In the genomic region with DNA sequence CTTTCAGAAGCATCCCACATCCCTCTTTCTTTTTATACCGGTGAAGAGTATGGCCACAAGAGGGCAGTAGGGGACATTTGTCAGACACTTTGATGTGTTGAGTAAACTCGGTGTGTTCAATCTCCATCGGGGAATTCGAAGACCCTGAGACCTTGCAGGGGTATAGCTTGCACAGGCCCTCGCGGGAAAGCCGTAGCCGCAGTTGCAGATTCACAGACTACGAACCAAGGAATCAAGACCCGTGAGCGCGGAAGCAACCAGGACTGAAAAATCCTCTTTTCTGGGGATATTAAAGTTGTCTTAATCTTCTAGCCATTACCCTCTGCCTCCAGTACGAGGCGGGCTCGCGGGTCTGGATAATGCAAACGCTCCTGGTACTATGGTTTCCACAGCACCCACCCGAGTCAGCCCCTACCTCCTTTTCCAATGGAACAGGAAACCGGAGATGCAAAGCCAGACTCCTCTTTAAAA, we compare ENCODE assay signal across 8 mouse cellular contexts. TPM values are rescaled to one million over a fixed set of nuclear protein-coding genes. Genes with fewer than 3 reads are reported as not detected.
DNase-seq lines count a peak whose midpoint lies in the region; ATAC-seq and TF ChIP-seq lines count a peak whose summit lies in the region.

No protein-coding gene starts in this region.

- H3K36me3 ChIP-seq in heart, embryonic 13.5 days = no peaks in the 10 kb centered on the region
- no peaks in the 10 kb centered on the region for H3K36me3 ChIP-seq in kidney, postnatal 0 days (ENCODE audit: insufficient read depth, low read length)
- no peaks in the 10 kb centered on the region for H3K36me3 ChIP-seq in liver, embryonic 11.5 days (ENCODE audit: control insufficient read depth, insufficient read depth, low read length)

- H3K27me3 ChIP-seq in heart, embryonic 13.5 days (replicated peaks) = no peaks in the 10 kb centered on the region
- H3K27me3 ChIP-seq in kidney, postnatal 0 days (ENCODE audit: insufficient read depth, low read length) = no peaks in the 10 kb centered on the region
- no peaks in the 10 kb centered on the region for H3K27me3 ChIP-seq in liver, embryonic 11.5 days (replicated peaks; ENCODE audit: control insufficient read depth, insufficient read depth, low read length)

- peak; percentile 43 to 48 for DNase-seq in B cell, adult 2 months
- peak; percentile 60 for DNase-seq in fibroblast of lung, adult 2 months (ENCODE audit: low read depth)
- peak; percentile 93 for DNase-seq in kidney, postnatal 0 days (ENCODE audit: low spot score)
- peak; percentile 76 for DNase-seq in liver, embryonic 11.5 days (ENCODE audit: low spot score)
- DNase-seq in neural tube, embryonic 10.5 days (ENCODE audit: extremely low spot score, low spot score) = peak; percentile 85
- DNase-seq in telencephalon, adult 2 months (ENCODE audit: low read depth, low spot score) = peak; percentile 77

- ATAC-seq in heart, embryonic 13.5 days (ENCODE audit: extremely low read depth, insufficient number of reproducible peaks, low FRiP score, low TSS enrichment) = no peak
- no peak for ATAC-seq in kidney, postnatal 0 days (replicated peaks; ENCODE audit: low FRiP score, low read depth)
- peak; percentile 56 for ATAC-seq in liver, embryonic 11.5 days (replicated peaks; ENCODE audit: low FRiP score)

- H3K4me1 ChIP-seq in brown adipose tissue, adult 24 weeks (ENCODE audit: control insufficient read depth, insufficient read depth, insufficient read length, low read length) = peaks cover 10% of the 10 kb centered on the region; the same call in 1 of the 2 replicates
- peaks cover 46% of the 10 kb centered on the region for H3K4me1 ChIP-seq in heart, embryonic 13.5 days
- H3K4me1 ChIP-seq in kidney, postnatal 0 days (replicated peaks; ENCODE audit: insufficient read depth, low read length) = peaks cover 12% of the 10 kb centered on the region; the same call in 1 of the 2 replicates
- peaks cover 27% of the 10 kb centered on the region for H3K4me1 ChIP-seq in liver, embryonic 11.5 days (replicated peaks; ENCODE audit: control insufficient read depth, insufficient read depth, low read length)

- WGBS in heart, embryonic 13.5 days = 2% methylated on average over 19 of the region's 19 CpGs
- WGBS in kidney, postnatal 0 days = under 1% methylated on average over 19 of the region's 19 CpGs
- WGBS in liver, embryonic 11.5 days = 2% methylated on average over 19 of the region's 19 CpGs

- peak; percentile 80 for TF ChIP-seq CTCF in kidney, postnatal 0 days (IDR thresholded peaks at IDR 0.05; ENCODE audit: low read depth)

- peak overlapping the region; percentile 96 for H3K9ac ChIP-seq in heart, embryonic 13.5 days
- H3K9ac ChIP-seq in kidney, postnatal 0 days (ENCODE audit: low read depth, low read length) = peak overlapping the region; percentile 76; the same call in 1 of the 2 replicates
- H3K9ac ChIP-seq in liver, embryonic 11.5 days (ENCODE audit: low read depth, low read length) = peak overlapping the region; percentile 63

- H3K4me3 ChIP-seq in brown adipose tissue, adult 24 weeks (ENCODE audit: insufficient read depth, low read depth, low read length) = peak overlapping the region; percentile 96
- peak overlapping the region; percentile 94 for H3K4me3 ChIP-seq in heart, embryonic 13.5 days
- peak overlapping the region; percentile 78 for H3K4me3 ChIP-seq in kidney, postnatal 0 days (replicated peaks; ENCODE audit: low read depth, low read length)
- peak overlapping the region; percentile 80 for H3K4me3 ChIP-seq in liver, embryonic 11.5 days (ENCODE audit: low read depth, low read length)

- peak overlapping the region; percentile 99 for H3K27ac ChIP-seq in brown adipose tissue, adult 24 weeks (replicated peaks; ENCODE audit: low read depth, low read length)
- peak overlapping the region; percentile 90 for H3K27ac ChIP-seq in heart, embryonic 13.5 days (replicated peaks)
- H3K27ac ChIP-seq in kidney, postnatal 0 days = peak overlapping the region; percentile 84; the same call in 1 of the 2 replicates
- H3K27ac ChIP-seq in liver, embryonic 11.5 days (ENCODE audit: low read depth, low read length) = no peak overlapping the region

- peak overlapping the region; percentile 94 for H3K4me2 ChIP-seq in heart, embryonic 13.5 days
- H3K4me2 ChIP-seq in kidney, postnatal 0 days (ENCODE audit: low read length) = peak overlapping the region; percentile 91
- peak overlapping the region; percentile 99 for H3K4me2 ChIP-seq in liver, embryonic 11.5 days

- H3K9me3 ChIP-seq in heart, embryonic 13.5 days = no peaks in the 10 kb centered on the region
- no peaks in the 10 kb centered on the region for H3K9me3 ChIP-seq in kidney, postnatal 0 days (replicated peaks; ENCODE audit: low read length)
- H3K9me3 ChIP-seq in liver, embryonic 11.5 days (ENCODE audit: control insufficient read depth, low read length) = no peaks in the 10 kb centered on the region

RNA-seq across cellular contexts. Expression of a gene that starts 0.9 kb away (rescaled TPM):
- polyA plus RNA-seq in brown adipose tissue, adult 24 weeks (2012; ENCODE audit: insufficient read depth, insufficient read length, missing spikeins) = 5.0 and 6.0 TPM in 2 replicates
- polyA plus RNA-seq in heart, embryonic 13.5 days (2015; fragmentation: Nextera tagmentation; extraction: Ambion mirVana) = 6.0 and 6.3 TPM in 2 replicates
- 2.6 and 2.8 TPM in 2 replicates for polyA plus RNA-seq in kidney, postnatal 0 days (2015; fragmentation: Nextera tagmentation; extraction: Ambion mirVana)
- 4.8 and 4.9 TPM in 2 replicates for polyA plus RNA-seq in liver, embryonic 11.5 days (2014; fragmentation: Nextera tagmentation; extraction: Ambion mirVana)
